ENCODE assay signal across 29 mouse cellular contexts in genomic region chr15:75271426-75271825, GRCm38 (mm10). TPM values are rescaled to one million over a fixed set of nuclear protein-coding genes. Genes with fewer than 3 reads are reported as not detected.
A peak's percentile ranks its signal among the peaks of the same experiment; 100 is the strongest.
DNase-seq lines count a peak whose midpoint lies in the region; ATAC-seq and TF ChIP-seq lines count a peak whose summit lies in the region.
"Had no signal": no experiment of that assay in that cellular context is flagged by ENCODE, and none has a peak within 500 bp of the region (broad histone marks: within the 10 kb centered on the region; RNA-seq: fewer than 3 reads in every experiment).

No protein-coding gene starts in this region.

- peak overlapping the region; percentile 63 for H3K27ac ChIP-seq in embryonic fibroblast, embryonic 13.5 days (ENCODE audit: insufficient read depth, low read length)
- H3K27ac ChIP-seq in hindbrain, embryonic 12.5 days: no peak overlapping the region
- no peak overlapping the region for H3K27ac ChIP-seq in midbrain, embryonic 11.5 days (ENCODE audit: low read depth, low read length)
- H3K27ac ChIP-seq: embryonic facial prominence, embryonic 10.5 days; embryonic facial prominence, embryonic 12.5 days; forebrain, embryonic 10.5 days; forebrain, embryonic 12.5 days had no signal

- H3K27me3 ChIP-seq in hindbrain, embryonic 12.5 days: no peaks in the 10 kb centered on the region
- no peaks in the 10 kb centered on the region for H3K27me3 ChIP-seq in midbrain, embryonic 11.5 days (ENCODE audit: control insufficient read depth, insufficient read depth, low read length)
- H3K27me3 ChIP-seq: embryonic facial prominence, embryonic 12.5 days; forebrain, embryonic 12.5 days had no signal

- H3K9ac ChIP-seq in hindbrain, embryonic 12.5 days: no peak overlapping the region
- H3K9ac ChIP-seq in midbrain, embryonic 11.5 days (ENCODE audit: low read length): no peak overlapping the region
- H3K9ac ChIP-seq: embryonic facial prominence, embryonic 12.5 days; forebrain, embryonic 12.5 days had no signal

- ATAC-seq in granulocyte monocyte progenitor cell, adult 5-6 weeks (replicated peaks; ENCODE audit: poor library complexity, severe bottlenecking): no peak
- no peak for ATAC-seq in hindbrain, embryonic 12.5 days (ENCODE audit: low FRiP score)
- no peak for ATAC-seq in midbrain, embryonic 11.5 days (ENCODE audit: low FRiP score)
- ATAC-seq: activated CD4-positive, CD25-positive, alpha-beta regulatory T cell, adult 4 months; CD4-positive, CD25-positive, alpha-beta regulatory T cell, adult 4 months; forebrain, embryonic 14.5 days; forebrain, embryonic 16.5 days had no signal

- no peak overlapping the region for H3K4me3 ChIP-seq in embryonic fibroblast, embryonic 13.5 days (ENCODE audit: insufficient read depth, low read length)
- no peak overlapping the region for H3K4me3 ChIP-seq in hindbrain, embryonic 12.5 days
- no peak overlapping the region for H3K4me3 ChIP-seq in midbrain, embryonic 11.5 days (ENCODE audit: low read depth, low read length)
- H3K4me3 ChIP-seq: embryonic facial prominence, embryonic 10.5 days; embryonic facial prominence, embryonic 12.5 days; erythroblast, embryonic 14.5 days; forebrain, embryonic 10.5 days; forebrain, embryonic 12.5 days had no signal

- TF ChIP-seq CTCF in embryonic fibroblast, embryonic 13.5 days (IDR thresholded peaks at IDR 0.05; ENCODE audit: borderline replicate concordance, insufficient read depth, low read length): no peak

- DNase-seq in 3T3-L1 (ENCODE audit: low read depth, low spot score): peak; percentile 67
- peak; percentile 40 for DNase-seq in Muller cell, postnatal 12 days (ENCODE audit: inconsistent ontology term)
- no peak for DNase-seq in midbrain, embryonic 11.5 days (ENCODE audit: low spot score, missing footprints)
- DNase-seq: adrenal gland, adult 8-10 months; adrenal gland, postnatal 14 days; adrenal gland, postnatal 36 days; B cell, adult 2 months; cerebellum, adult 11-12 months; cerebellum, adult 2 months; cerebellum, adult 9-10 months; cerebellum, postnatal 10 days; cerebellum, postnatal 25 days had no signal

- H3K36me3 ChIP-seq in hindbrain, embryonic 12.5 days: no peaks in the 10 kb centered on the region
- no peaks in the 10 kb centered on the region for H3K36me3 ChIP-seq in midbrain, embryonic 11.5 days (ENCODE audit: control insufficient read depth, insufficient read depth, low read length)
- H3K36me3 ChIP-seq: embryonic facial prominence, embryonic 10.5 days; embryonic facial prominence, embryonic 12.5 days; forebrain, embryonic 10.5 days; forebrain, embryonic 12.5 days; G1E had no signal

- 80% methylated on average over 1 of the region's 1 CpGs for WGBS in hindbrain, embryonic 12.5 days
- 79% methylated on average over 1 of the region's 1 CpGs for WGBS in midbrain, embryonic 11.5 days

- H3K4me1 ChIP-seq in embryonic fibroblast, embryonic 13.5 days (ENCODE audit: control insufficient read depth, insufficient read depth, low read length): peaks cover 11% of the 10 kb centered on the region; the same call in 1 of the 2 replicates
- H3K4me1 ChIP-seq in hindbrain, embryonic 12.5 days: no peaks in the 10 kb centered on the region
- H3K4me1 ChIP-seq in midbrain, embryonic 11.5 days (ENCODE audit: control insufficient read depth, insufficient read depth, low read length): no peaks in the 10 kb centered on the region
- H3K4me1 ChIP-seq: embryonic facial prominence, embryonic 10.5 days; embryonic facial prominence, embryonic 12.5 days; forebrain, embryonic 10.5 days; forebrain, embryonic 12.5 days had no signal

- no peak overlapping the region for H3K4me2 ChIP-seq in hindbrain, embryonic 12.5 days (replicated peaks)
- H3K4me2 ChIP-seq in midbrain, embryonic 11.5 days: no peak overlapping the region
- H3K4me2 ChIP-seq: embryonic facial prominence, embryonic 12.5 days; forebrain, embryonic 12.5 days had no signal

- TF ChIP-seq POLR2A in embryonic fibroblast, embryonic 13.5 days (IDR thresholded peaks at IDR 0.05; ENCODE audit: low read depth, low read length): no peak

- no peaks in the 10 kb centered on the region for H3K9me3 ChIP-seq in hindbrain, embryonic 12.5 days (replicated peaks)
- H3K9me3 ChIP-seq in midbrain, embryonic 11.5 days (ENCODE audit: control insufficient read depth, low read length): no peaks in the 10 kb centered on the region
- H3K9me3 ChIP-seq: embryonic facial prominence, embryonic 12.5 days; forebrain, embryonic 10.5 days; forebrain, embryonic 12.5 days had no signal

RNA-seq across cellular contexts. Expression of gene Ly6f, which starts 3.2 kb away (rescaled TPM):
- polyA plus RNA-seq in embryonic fibroblast, embryonic 13.5 days (2011; ENCODE audit: insufficient read length, low read depth, missing spikeins): not detected in 2 replicates
- not detected in 2 replicates for total RNA-seq in granulocyte monocyte progenitor cell, adult 5-6 weeks (2014; fragmentation: Nextera tagmentation)
- not detected in 2 replicates for total RNA-seq in granulocyte monocyte progenitor cell, adult 5-6 weeks (2017)
- polyA plus RNA-seq in hindbrain, embryonic 12.5 days (2016; fragmentation: Nextera tagmentation; extraction: Ambion mirVana): not detected in 2 replicates
- not detected in 2 replicates for polyA plus RNA-seq in midbrain, embryonic 11.5 days (2014; fragmentation: Nextera tagmentation; extraction: Ambion mirVana)
- total RNA-seq: adrenal gland, adult 18-20 months; adrenal gland, adult 8-10 months; adrenal gland, postnatal 14 days; adrenal gland, postnatal 36 days; CH12.LX; G1E had no signal
- polyA plus RNA-seq: activated CD4-positive, CD25-positive, alpha-beta regulatory T cell, adult 4 months; CD4-positive, CD25-positive, alpha-beta regulatory T cell, adult 4 months; cerebellum, adult 2 months; cortical plate, adult 2 months; embryonic facial prominence, embryonic 10.5 days; embryonic facial prominence, embryonic 12.5 days; embryonic facial prominence, embryonic 14.5 days; erythroblast, embryonic 14.5 days; forebrain, embryonic 10.5 days; forebrain, embryonic 12.5 days; forebrain, embryonic 14.5 days; forebrain, embryonic 16.5 days; G1E had no signal

RNA-seq across cellular contexts. Expression of gene BC025446, which starts 55.2 kb away (rescaled TPM):
- polyA plus RNA-seq in embryonic fibroblast, embryonic 13.5 days (2011; ENCODE audit: insufficient read length, low read depth, missing spikeins): not detected in 2 replicates
- total RNA-seq in granulocyte monocyte progenitor cell, adult 5-6 weeks (2014; fragmentation: Nextera tagmentation): not detected in 2 replicates
- not detected in 2 replicates for total RNA-seq in granulocyte monocyte progenitor cell, adult 5-6 weeks (2017)
- not detected in 2 replicates for polyA plus RNA-seq in hindbrain, embryonic 12.5 days (2016; fragmentation: Nextera tagmentation; extraction: Ambion mirVana)
- not detected in 2 replicates for polyA plus RNA-seq in midbrain, embryonic 11.5 days (2014; fragmentation: Nextera tagmentation; extraction: Ambion mirVana)
- total RNA-seq: adrenal gland, adult 18-20 months; adrenal gland, postnatal 36 days; CH12.LX; G1E had no signal
- polyA plus RNA-seq: activated CD4-positive, CD25-positive, alpha-beta regulatory T cell, adult 4 months; CD4-positive, CD25-positive, alpha-beta regulatory T cell, adult 4 months; cerebellum, adult 2 months; cortical plate, adult 2 months; embryonic facial prominence, embryonic 10.5 days; embryonic facial prominence, embryonic 12.5 days; embryonic facial prominence, embryonic 14.5 days; erythroblast, embryonic 14.5 days; forebrain, embryonic 10.5 days; forebrain, embryonic 12.5 days; forebrain, embryonic 14.5 days; forebrain, embryonic 16.5 days; G1E had no signal
